Mouse (Mus musculus) liver, postnatal 0 days (tissue): ENCODE measurements around the gene Eif2b3.

Experiments
- CTCF ChIP-seq: sonication (generic); IDR thresholded peaks from 2 replicates; pipeline ENCODE4 v1.5.1; 2016; ENCODE audit warnings: antibody characterized with exemption, low read depth
- EP300 ChIP-seq: IDR thresholded peaks from 2 replicates; pipeline ENCODE4 v1.6.1; 2016; ENCODE audit warnings: antibody characterized with exemption, low read depth, mild to moderate bottlenecking

DNA sequence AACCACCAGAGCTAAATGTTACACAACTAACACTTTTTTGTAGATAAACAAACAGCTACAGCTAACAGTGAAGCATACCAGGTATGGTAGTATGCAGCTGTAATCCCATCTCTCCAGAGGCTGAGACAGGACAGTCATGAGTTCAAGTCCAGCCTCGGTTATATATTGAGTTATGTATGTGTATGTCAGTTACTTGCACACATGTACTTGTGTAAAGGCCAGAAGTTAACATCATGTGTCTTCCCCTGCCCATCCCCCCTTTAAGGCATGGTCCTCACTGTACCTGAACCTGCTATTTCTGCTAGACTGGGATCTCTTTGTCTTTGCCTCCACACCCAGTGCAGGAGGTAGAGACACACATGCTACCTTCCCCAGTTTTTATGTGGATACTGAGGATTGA, 30.3 kb downstream of the Eif2b3 start:
- no peak for TF ChIP-seq EP300
- no peak for TF ChIP-seq CTCF
